Mouse (Mus musculus) lung, postnatal 0 days (tissue): ENCODE results near the gene Gcsh. TPM values are rescaled to one million over a fixed set of nuclear protein-coding genes. Genes with fewer than 3 reads are reported as not detected.

Source experiments
- ATAC-seq: fragments of 200-750 bp; cut with Nextera tagmentation; 2 replicates; pipeline ENCODE4 v1.8.0; 2017; ENCODE audit warnings: moderate library complexity
- DNase-seq: peaks from one replicate; pipeline ENCODE4 v3.0.0-alpha.2; 2016; ENCODE audit warnings: low spot score
- H3K27ac ChIP-seq: fragments of 300-500 bp; sonication (generic); 2 replicates; pipeline ENCODE4 v1.5.1; 2014; ENCODE audit warnings: antibody characterized with exemption, mild to moderate bottlenecking, low read length, mixed read lengths
- H3K27me3 ChIP-seq: fragments of 300-500 bp; sonication (generic); replicated peaks from 2 replicates; pipeline ENCODE4 v1.6.1; 2014; ENCODE audit warnings: low read length, mixed read lengths; ENCODE audit not compliant: insufficient read depth
- H3K36me3 ChIP-seq: fragments of 300-500 bp; sonication (generic); 2 replicates; pipeline ENCODE4 v1.6.1; 2014; ENCODE audit warnings: low read length, mixed read lengths; ENCODE audit not compliant: insufficient read depth
- H3K4me1 ChIP-seq: fragments of 300-500 bp; sonication (generic); 2 replicates; pipeline ENCODE4 v1.6.1; 2014; ENCODE audit warnings: antibody characterized with exemption, low read depth, low read length, mixed read lengths; ENCODE audit not compliant: insufficient read depth
- H3K4me2 ChIP-seq: fragments of 300-500 bp; sonication (generic); replicated peaks from 2 replicates; pipeline ENCODE4 v1.6.1; 2014; ENCODE audit warnings: low read depth, mild to moderate bottlenecking, low read length, moderate library complexity, mixed read lengths
- H3K4me3 ChIP-seq: fragments of 300-500 bp; sonication (generic); 2 replicates; pipeline ENCODE4 v1.5.1; 2014; ENCODE audit warnings: low read depth, low read length
- H3K9ac ChIP-seq: fragments of 300-500 bp; sonication (generic); replicated peaks from 2 replicates; pipeline ENCODE4 v1.6.1; 2014; ENCODE audit warnings: low read depth, mild to moderate bottlenecking
- H3K9me3 ChIP-seq: fragments of 300-500 bp; sonication (generic); 2 replicates; pipeline ENCODE4 v1.6.1; 2016; ENCODE audit warnings: low read length, mixed read lengths
- CTCF ChIP-seq: IDR thresholded peaks from 2 replicates; pipeline ENCODE4 v1.5.1; 2016; ENCODE audit warnings: antibody characterized with exemption, mild to moderate bottlenecking
- EP300 ChIP-seq: IDR thresholded peaks from 2 replicates; pipeline ENCODE4 v1.6.1; 2016; ENCODE audit warnings: antibody characterized with exemption, mild to moderate bottlenecking, control low read depth
- WGBS: fragments of 180-500 bp; shearing (Covaris S2); extraction: QIAGEN DNeasy Blood & Tissue Kit; methylation state at CpG from one replicate; pipeline ENCODE4 v1.1.7; 2014; 5-methylcytosine and 5-hydroxymethylcytosine counted together
- polyA plus RNA-seq: library from polyadenylated mRNA; unstranded; fragments of >200 nt; fragmentation: Nextera tagmentation; extraction: Ambion mirVana; gene quantifications from 2 replicates; pipeline ENCODE4 v1.2.1, GENCODE M21; 2015

The Gcsh gene
- polyA plus RNA-seq, 1 experiment from 2014 or later: 47.2 TPM

- no peaks in the 10 kb centered on the region for H3K9me3 ChIP-seq
- no peak for ATAC-seq
These were observed 22.3 kb upstream of the Gcsh start for GRCm38 (mm10) chr8:117015670-117016069.

GRCm38 (mm10) chr8:117011366-117011765, 18.0 kb upstream of the Gcsh start:
- ATAC-seq (no peak), DNase-seq (no peak)
- WGBS: 76% methylated on average over 9 of the region's 9 CpGs
- no peaks in the 10 kb centered on the region for H3K4me1 ChIP-seq
- no peaks in the 10 kb centered on the region for H3K9me3 ChIP-seq
- H3K4me3 ChIP-seq: no peak overlapping the region
- H3K36me3 ChIP-seq: no peaks in the 10 kb centered on the region
- no peak overlapping the region for H3K4me2 ChIP-seq
- no peak overlapping the region for H3K9ac ChIP-seq
- no peak overlapping the region for H3K27ac ChIP-seq
- no peaks in the 10 kb centered on the region for H3K27me3 ChIP-seq
- TF ChIP-seq CTCF (no peak), EP300 (no peak)

More at GRCm38 (mm10) chr8:117015670-117016069, 22.3 kb upstream of the Gcsh start:
- TF ChIP-seq EP300 (no peak), CTCF (no peak)
- no peaks in the 10 kb centered on the region for H3K27me3 ChIP-seq
- H3K4me1 ChIP-seq: no peaks in the 10 kb centered on the region
- WGBS: 76% methylated on average over 4 of the region's 4 CpGs
- no peak for DNase-seq
- no peak overlapping the region for H3K9ac ChIP-seq
- no peak overlapping the region for H3K4me2 ChIP-seq
- no peak overlapping the region for H3K4me3 ChIP-seq
- no peak overlapping the region for H3K27ac ChIP-seq
- no peaks in the 10 kb centered on the region for H3K36me3 ChIP-seq

GRCm38 (mm10) chr8:116994016-116994716, 829 bp upstream of the Gcsh start:
- DNase-seq: no peak
- Histone ChIP-seq H3K27ac (no peak overlapping the region), H3K4me2 (peak overlapping the region; percentile 90), H3K36me3 (no peaks in the 10 kb centered on the region), H3K9ac (no peak overlapping the region), H3K9me3 (no peaks in the 10 kb centered on the region), H3K4me1 (0 out of 2 replicates have a peak, but pooled peaks cover 3% of the 10 kb centered on the region), H3K27me3 (no peaks in the 10 kb centered on the region), H3K4me3 (peak overlapping the region; percentile 46)
- no peak for TF ChIP-seq CTCF
- TF ChIP-seq EP300: no peak
- 59% methylated on average over 11 of the region's 11 CpGs for WGBS
- no peak for ATAC-seq

GRCm38 (mm10) chr8:116992176-116992971, 963 bp downstream of the Gcsh start:
- H3K4me1 ChIP-seq: 0 out of 2 replicates have a peak, but pooled peaks cover 3% of the 10 kb centered on the region
- no peaks in the 10 kb centered on the region for H3K27me3 ChIP-seq
- DNase-seq: peak; percentile 60
- no peaks in the 10 kb centered on the region for H3K36me3 ChIP-seq
- ATAC-seq: no peak
- TF ChIP-seq EP300: no peak
- TF ChIP-seq CTCF: no peak
- H3K4me2 ChIP-seq: peak overlapping the region; percentile 90
- H3K9ac ChIP-seq: peak overlapping the region; percentile 37; the same call in 1 of the 2 replicates
- H3K4me3 ChIP-seq: peak overlapping the region; percentile 46
- 5% methylated on average over 23 of the region's 23 CpGs for WGBS
- peak overlapping the region; percentile 33; the same call in 1 of the 2 replicates for H3K27ac ChIP-seq
- no peaks in the 10 kb centered on the region for H3K9me3 ChIP-seq

GRCm38 (mm10) chr8:116991241-116991640, 2.1 kb downstream of the Gcsh start:
- TF ChIP-seq EP300 (no peak), CTCF (no peak)
- 85% methylated on average over 8 of the region's 8 CpGs for WGBS
- ATAC-seq (no peak), DNase-seq (no peak)
- Histone ChIP-seq H3K4me2 (no peak overlapping the region), H3K4me1 (0 out of 2 replicates have a peak, but pooled peaks cover 3% of the 10 kb centered on the region), H3K27ac (no peak overlapping the region), H3K27me3 (no peaks in the 10 kb centered on the region), H3K9me3 (no peaks in the 10 kb centered on the region), H3K36me3 (no peaks in the 10 kb centered on the region), H3K9ac (no peak overlapping the region), H3K4me3 (no peak overlapping the region)

GRCm38 (mm10) chr8:116989842-116990241, 3.5 kb downstream of the Gcsh start:
- H3K27me3 ChIP-seq: no peaks in the 10 kb centered on the region
- 94% methylated on average over 3 of the region's 3 CpGs for WGBS
- ATAC-seq (no peak), DNase-seq (no peak)
- H3K4me3 ChIP-seq: no peak overlapping the region
- H3K36me3 ChIP-seq: no peaks in the 10 kb centered on the region
- H3K4me2 ChIP-seq: no peak overlapping the region
- no peak overlapping the region for H3K9ac ChIP-seq
- TF ChIP-seq CTCF (peak; percentile 30), EP300 (no peak)
- H3K4me1 ChIP-seq: 0 out of 2 replicates have a peak, but pooled peaks cover 3% of the 10 kb centered on the region
- H3K27ac ChIP-seq: no peak overlapping the region
- H3K9me3 ChIP-seq: no peaks in the 10 kb centered on the region
